28 mouse cellular contexts compared by ENCODE assay signal in genomic region chr15:80304188-80304587, GRCm38 (mm10). TPM values are rescaled to one million over a fixed set of nuclear protein-coding genes. Genes with fewer than 3 reads are reported as not detected.
"Had no signal": no experiment of that assay in that cellular context is flagged by ENCODE, and none has a peak within 500 bp of the region (broad histone marks: within the 10 kb centered on the region; RNA-seq: fewer than 3 reads in every experiment).

No protein-coding gene starts in this region.

- ATAC-seq: intestine, embryonic 16.5 days had no signal

- H3K4me3 ChIP-seq: gastrocnemius, adult 2 months; heart, adult 2 months; heart, embryonic 13.5 days; heart, embryonic 15.5 days; kidney, embryonic 15.5 days; limb, embryonic 10.5 days; limb, embryonic 12.5 days; liver, embryonic 13.5 days had no signal

- H3K4me2 ChIP-seq: heart, embryonic 11.5 days; heart, embryonic 13.5 days; heart, embryonic 15.5 days; hindbrain, embryonic 14.5 days; kidney, embryonic 15.5 days; limb, embryonic 12.5 days; liver, embryonic 11.5 days; liver, embryonic 13.5 days had no signal

- DNase-seq: gastrocnemius, adult 2 months; gastrocnemius, postnatal 14 days; gastrocnemius, postnatal 36 days; heart, adult 11 months; heart, adult 2 months; heart, postnatal 14 days; heart, postnatal 36 days; kidney, adult 11 months; kidney, adult 2 months; kidney, adult 9 months; kidney, postnatal 14 days; kidney, postnatal 36 days; liver; liver, embryonic 13.5 days had no signal

- H3K27me3 ChIP-seq: limb, embryonic 12.5 days had no signal

- H3K27ac ChIP-seq: gastrocnemius, adult 2 months; heart, adult 2 months; heart, embryonic 13.5 days; heart, embryonic 15.5 days; hindbrain, embryonic 14.5 days; hindbrain, postnatal 0 days; kidney, embryonic 15.5 days; kidney, postnatal 0 days; limb, embryonic 10.5 days; limb, embryonic 12.5 days; liver, embryonic 13.5 days had no signal

- H3K36me3 ChIP-seq: heart, embryonic 13.5 days; heart, embryonic 15.5 days; kidney, embryonic 15.5 days; limb, embryonic 10.5 days; limb, embryonic 12.5 days; liver, embryonic 13.5 days had no signal

- H3K9me3 ChIP-seq: heart, embryonic 13.5 days; heart, embryonic 15.5 days; kidney, embryonic 15.5 days; limb, embryonic 10.5 days; limb, embryonic 12.5 days; liver, embryonic 13.5 days had no signal

- H3K4me1 ChIP-seq: heart, embryonic 13.5 days; heart, embryonic 15.5 days; kidney, embryonic 15.5 days; limb, embryonic 12.5 days; liver, embryonic 13.5 days had no signal

- H3K9ac ChIP-seq: heart, embryonic 13.5 days; heart, embryonic 15.5 days; hindbrain, embryonic 14.5 days; kidney, embryonic 15.5 days; limb, embryonic 12.5 days; liver, embryonic 13.5 days had no signal

RNA-seq across cellular contexts. Expression of gene Cacna1i, which starts 17.1 kb away (rescaled TPM):
- total RNA-seq: hematopoietic stem cell, adult 5-6 weeks had no signal
- polyA plus RNA-seq: heart, embryonic 13.5 days; heart, embryonic 15.5 days; heart, postnatal 0 days; intestine, embryonic 14.5 days; intestine, embryonic 16.5 days; kidney, postnatal 0 days; limb, embryonic 12.5 days; liver, embryonic 13.5 days had no signal
